Mouse (Mus musculus) liver, embryonic 14.5 days (tissue): ENCODE results near the gene Plin4. TPM values are rescaled to one million over a fixed set of nuclear protein-coding genes. Genes with fewer than 3 reads are reported as not detected.

Experiments used
- ATAC-seq: fragments of 200-750 bp; cut with Nextera tagmentation; 2 replicates; pipeline ENCODE4 v1.8.0; 2017; ENCODE audit warnings: moderate number of reproducible peaks, mild to moderate bottlenecking, moderate library complexity; ENCODE audit not compliant: insufficient read depth
- DNase-seq, 3 experiments: peaks; one replicate each; pipeline ENCODE4 v3.0.0-alpha.2; 2012 to 2013; ENCODE audit warnings: low read depth in 3 of 3, low spot score in 3 of 3
- H3K27ac ChIP-seq: fragments of 300-500 bp; sonication (generic); 2 replicates; pipeline ENCODE4 v1.5.1; 2014; ENCODE audit warnings: moderate library complexity, mild to moderate bottlenecking, control low read depth, inconsistent platforms
- H3K27me3 ChIP-seq: fragments of 300-500 bp; sonication (generic); 2 replicates; pipeline ENCODE4 v1.6.1; 2014; ENCODE audit warnings: mild to moderate bottlenecking, low read length, moderate library complexity; ENCODE audit not compliant: control insufficient read depth, insufficient read depth
- H3K36me3 ChIP-seq: fragments of 300-500 bp; sonication (generic); replicated peaks from 2 replicates; pipeline ENCODE4 v1.6.1; 2014; ENCODE audit warnings: low read depth; ENCODE audit not compliant: control insufficient read depth, insufficient read depth
- H3K4me1 ChIP-seq, 2 experiments: fragments of 200-500 bp in 1 of 2; fragments of 300-500 bp in 1 of 2; sonication (generic) in 1 of 2; replicated peaks; 2 replicates each; pipeline ENCODE4 v1.6.1; 2012 to 2014; ENCODE audit warnings: antibody characterized with exemption in 1 of 2, inconsistent platforms in 1 of 2, low read length in 1 of 2; ENCODE audit not compliant: control insufficient read depth in 2 of 2, insufficient read depth in 2 of 2
- H3K4me2 ChIP-seq: fragments of 300-500 bp; sonication (generic); 2 replicates; pipeline ENCODE4 v1.6.1; 2014; ENCODE audit warnings: low read depth, mild to moderate bottlenecking, control low read depth, moderate library complexity
- H3K4me3 ChIP-seq, 2 experiments: fragments of 200-500 bp in 1 of 2; fragments of 300-500 bp in 1 of 2; sonication (generic) in 1 of 2; 2 replicates each; pipeline ENCODE4 v1.5.1; 2012 to 2014; ENCODE audit warnings: low read depth in 2 of 2, low read length in 2 of 2, mild to moderate bottlenecking in 2 of 2, control low read depth in 1 of 2, inconsistent platforms in 1 of 2, moderate library complexity in 1 of 2; ENCODE audit not compliant: insufficient read depth in 1 of 2
- H3K9ac ChIP-seq: fragments of 300-500 bp; sonication (generic); replicated peaks from 2 replicates; pipeline ENCODE4 v1.6.1; 2014; ENCODE audit warnings: mild to moderate bottlenecking, control low read depth, moderate library complexity
- H3K9me3 ChIP-seq: fragments of 300-500 bp; sonication (generic); 2 replicates; pipeline ENCODE4 v1.6.1; 2016; ENCODE audit warnings: low read length, mixed read lengths; ENCODE audit not compliant: control insufficient read depth
- CTCF ChIP-seq: IDR thresholded peaks from 2 replicates; pipeline ENCODE4 v1.5.1; 2016; ENCODE audit warnings: antibody characterized with exemption, low read depth, control low read depth
- EP300 ChIP-seq: IDR thresholded peaks from 2 replicates; pipeline ENCODE4 v1.6.1; 2016; ENCODE audit warnings: antibody characterized with exemption, low read depth
- WGBS: fragments of 180-500 bp; shearing (Covaris S2); extraction: QIAGEN DNeasy Blood & Tissue Kit; methylation state at CpG from one replicate; pipeline ENCODE4 v1.1.7; 2014; ENCODE audit not compliant: insufficient replicate concordance; 5-methylcytosine and 5-hydroxymethylcytosine counted together
- polyA plus RNA-seq, 2 experiments: library from polyadenylated mRNA; depleted of rRNA in 1 of 2; stranded (reverse) in 1 of 2; unstranded in 1 of 2; fragments of >200 nt; fragmentation: Nextera tagmentation in 1 of 2; extraction: Ambion mirVana in 1 of 2; gene quantifications; 2 replicates each; pipeline versions ENCODE4 v1.2.1 to v1.2.3; 2012 to 2014

The Plin4 gene
- polyA plus RNA-seq, 2 experiments = 0.01 to 0.03 TPM

GRCm38 (mm10) chr17:56051369-56051768 is 58.2 kb downstream of the Plin4 start:
- ATAC-seq = no peak
- H3K27ac ChIP-seq = no peak overlapping the region
- 80% methylated on average over 5 of the region's 5 CpGs for WGBS

More at GRCm38 (mm10) chr17:56051369-56051768, 58.2 kb downstream of the Plin4 start:
- Histone ChIP-seq H3K4me2 (no peak overlapping the region), H3K9ac (no peak overlapping the region), H3K4me3 (no peak overlapping the region), H3K27me3 (no peaks in the 10 kb centered on the region), H3K4me1 (no peaks in the 10 kb centered on the region), H3K36me3 (peaks cover 65% of the 10 kb centered on the region), H3K9me3 (no peaks in the 10 kb centered on the region)
- no peak for DNase-seq
- TF ChIP-seq EP300 = no peak
- TF ChIP-seq CTCF = no peak

Other genes with a start within 250 kb of the Plin4 start
- gene Zfp119a, start 230.9 kb downstream of the Plin4 start, polyA plus RNA-seq (2012; rRNA removed) = 0.40 and 0.71 TPM in 2 replicates
- 2.1 and 2.2 TPM in 2 replicates for gene Zfp119a, start 230.9 kb downstream of the Plin4 start, polyA plus RNA-seq (2014; fragmentation: Nextera tagmentation; extraction: Ambion mirVana)
- 1.6 and 2.6 TPM in 2 replicates for gene Zfp959, start 217.7 kb downstream of the Plin4 start, polyA plus RNA-seq (2012; rRNA removed)
- gene Zfp959, start 217.7 kb downstream of the Plin4 start, polyA plus RNA-seq (2014; fragmentation: Nextera tagmentation; extraction: Ambion mirVana) = 4.1 and 4.7 TPM in 2 replicates
- gene Zfp119b, start 160.3 kb downstream of the Plin4 start, polyA plus RNA-seq (2012; rRNA removed) = 0.44 and 0.76 TPM in 2 replicates
- gene Zfp119b, start 160.3 kb downstream of the Plin4 start, polyA plus RNA-seq (2014; fragmentation: Nextera tagmentation; extraction: Ambion mirVana) = 2.1 and 2.5 TPM in 2 replicates
- gene Ebi3, start 157.2 kb downstream of the Plin4 start, polyA plus RNA-seq (2012; rRNA removed) = 4.1 and 5.5 TPM in 2 replicates
- 3.0 and 4.5 TPM in 2 replicates for gene Ebi3, start 157.2 kb downstream of the Plin4 start, polyA plus RNA-seq (2014; fragmentation: Nextera tagmentation; extraction: Ambion mirVana)
- 3.2 and 5.1 TPM in 2 replicates for gene Yju2, start 150.7 kb downstream of the Plin4 start, polyA plus RNA-seq (2012; rRNA removed)
- 5.2 and 6.4 TPM in 2 replicates for gene Yju2, start 150.7 kb downstream of the Plin4 start, polyA plus RNA-seq (2014; fragmentation: Nextera tagmentation; extraction: Ambion mirVana)
- gene Shd, start 139.3 kb downstream of the Plin4 start, polyA plus RNA-seq (2012; rRNA removed) = 0.31 and 0.83 TPM in 2 replicates
- gene Shd, start 139.3 kb downstream of the Plin4 start, polyA plus RNA-seq (2014; fragmentation: Nextera tagmentation; extraction: Ambion mirVana) = not detected in 2 replicates
- gene Fsd1, start 123.3 kb downstream of the Plin4 start, polyA plus RNA-seq (2012; rRNA removed) = 0.27 and 0.30 TPM in 2 replicates
- gene Fsd1, start 123.3 kb downstream of the Plin4 start, polyA plus RNA-seq (2014; fragmentation: Nextera tagmentation; extraction: Ambion mirVana) = 0.19 and 0.33 TPM in 2 replicates
- gene Stap2, start 104.2 kb downstream of the Plin4 start, polyA plus RNA-seq (2012; rRNA removed) = 1.9 and 2.0 TPM in 2 replicates
- 1.8 and 2.8 TPM in 2 replicates for gene Stap2, start 104.2 kb downstream of the Plin4 start, polyA plus RNA-seq (2014; fragmentation: Nextera tagmentation; extraction: Ambion mirVana)
- 15.7 TPM in 2 replicates for gene Mpnd, start 104.1 kb downstream of the Plin4 start, polyA plus RNA-seq (2012; rRNA removed)
- gene Mpnd, start 104.1 kb downstream of the Plin4 start, polyA plus RNA-seq (2014; fragmentation: Nextera tagmentation; extraction: Ambion mirVana) = 12.9 and 14.8 TPM in 2 replicates
- gene Sh3gl1, start 73.2 kb downstream of the Plin4 start, polyA plus RNA-seq (2012; rRNA removed) = 28.8 and 30.0 TPM in 2 replicates
- 32.5 and 32.9 TPM in 2 replicates for gene Sh3gl1, start 73.2 kb downstream of the Plin4 start, polyA plus RNA-seq (2014; fragmentation: Nextera tagmentation; extraction: Ambion mirVana)
- gene Chaf1a, start 69.4 kb downstream of the Plin4 start, polyA plus RNA-seq (2012; rRNA removed) = 10.8 and 14.6 TPM in 2 replicates
- gene Chaf1a, start 69.4 kb downstream of the Plin4 start, polyA plus RNA-seq (2014; fragmentation: Nextera tagmentation; extraction: Ambion mirVana) = 10.2 and 13.0 TPM in 2 replicates
- gene Ubxn6, start 34.8 kb downstream of the Plin4 start, polyA plus RNA-seq (2012; rRNA removed) = 7.3 TPM in 2 replicates
- gene Ubxn6, start 34.8 kb downstream of the Plin4 start, polyA plus RNA-seq (2014; fragmentation: Nextera tagmentation; extraction: Ambion mirVana) = 10.8 and 12.2 TPM in 2 replicates
- gene Hdgfl2, start 30.2 kb downstream of the Plin4 start, polyA plus RNA-seq (2012; rRNA removed) = 18.2 and 29.5 TPM in 2 replicates
- 26.0 and 36.0 TPM in 2 replicates for gene Hdgfl2, start 30.2 kb downstream of the Plin4 start, polyA plus RNA-seq (2014; fragmentation: Nextera tagmentation; extraction: Ambion mirVana)
- 0.11 and 0.29 TPM in 2 replicates for gene Plin5, start 7.8 kb upstream of the Plin4 start, polyA plus RNA-seq (2012; rRNA removed)
- 0.34 and 0.35 TPM in 2 replicates for gene Plin5, start 7.8 kb upstream of the Plin4 start, polyA plus RNA-seq (2014; fragmentation: Nextera tagmentation; extraction: Ambion mirVana)
- gene Lrg1, start 12.2 kb upstream of the Plin4 start, polyA plus RNA-seq (2012; rRNA removed) = 0.09 and 0.10 TPM in 2 replicates
- gene Lrg1, start 12.2 kb upstream of the Plin4 start, polyA plus RNA-seq (2014; fragmentation: Nextera tagmentation; extraction: Ambion mirVana) = 0.29 and 0.67 TPM in 2 replicates
- 0.92 and 1.1 TPM in 2 replicates for gene Sema6b, start 30.5 kb upstream of the Plin4 start, polyA plus RNA-seq (2012; rRNA removed)
- 0.43 and 0.71 TPM in 2 replicates for gene Sema6b, start 30.5 kb upstream of the Plin4 start, polyA plus RNA-seq (2014; fragmentation: Nextera tagmentation; extraction: Ambion mirVana)
- 1.5 and 1.8 TPM in 2 replicates for gene Tnfaip8l1, start 52.7 kb upstream of the Plin4 start, polyA plus RNA-seq (2012; rRNA removed)
- 2.4 and 2.7 TPM in 2 replicates for gene Tnfaip8l1, start 52.7 kb upstream of the Plin4 start, polyA plus RNA-seq (2014; fragmentation: Nextera tagmentation; extraction: Ambion mirVana)
- gene Mydgf, start 74.1 kb upstream of the Plin4 start, polyA plus RNA-seq (2012; rRNA removed) = 35.9 and 37.3 TPM in 2 replicates
- gene Mydgf, start 74.1 kb upstream of the Plin4 start, polyA plus RNA-seq (2014; fragmentation: Nextera tagmentation; extraction: Ambion mirVana) = 48.8 and 50.3 TPM in 2 replicates
- 14.4 and 16.5 TPM in 2 replicates for gene Dpp9, start 109.1 kb upstream of the Plin4 start, polyA plus RNA-seq (2012; rRNA removed)
- gene Dpp9, start 109.1 kb upstream of the Plin4 start, polyA plus RNA-seq (2014; fragmentation: Nextera tagmentation; extraction: Ambion mirVana) = 11.7 and 16.6 TPM in 2 replicates
- gene Fem1a, start 147.0 kb upstream of the Plin4 start, polyA plus RNA-seq (2012; rRNA removed) = 5.6 and 5.8 TPM in 2 replicates
- 4.9 and 5.8 TPM in 2 replicates for gene Fem1a, start 147.0 kb upstream of the Plin4 start, polyA plus RNA-seq (2014; fragmentation: Nextera tagmentation; extraction: Ambion mirVana)
- gene Ticam1, start 167.0 kb upstream of the Plin4 start, polyA plus RNA-seq (2012; rRNA removed) = 4.9 and 6.8 TPM in 2 replicates
- gene Ticam1, start 167.0 kb upstream of the Plin4 start, polyA plus RNA-seq (2014; fragmentation: Nextera tagmentation; extraction: Ambion mirVana) = 3.4 and 3.8 TPM in 2 replicates
- 7.4 and 9.2 TPM in 2 replicates for gene Plin3, start 183.1 kb upstream of the Plin4 start, polyA plus RNA-seq (2012; rRNA removed)
- gene Plin3, start 183.1 kb upstream of the Plin4 start, polyA plus RNA-seq (2014; fragmentation: Nextera tagmentation; extraction: Ambion mirVana) = 24.2 and 27.2 TPM in 2 replicates
- not detected in 2 replicates for gene Arrdc5, start 190.5 kb upstream of the Plin4 start, polyA plus RNA-seq (2012; rRNA removed)
- not detected in 2 replicates for gene Arrdc5, start 190.5 kb upstream of the Plin4 start, polyA plus RNA-seq (2014; fragmentation: Nextera tagmentation; extraction: Ambion mirVana)
- gene Uhrf1, start 193.5 kb upstream of the Plin4 start, polyA plus RNA-seq (2012; rRNA removed) = 72.6 and 86.2 TPM in 2 replicates
- 76.0 and 90.8 TPM in 2 replicates for gene Uhrf1, start 193.5 kb upstream of the Plin4 start, polyA plus RNA-seq (2014; fragmentation: Nextera tagmentation; extraction: Ambion mirVana)
- gene Kdm4b, start 216.3 kb upstream of the Plin4 start, polyA plus RNA-seq (2012; rRNA removed) = 4.2 and 4.6 TPM in 2 replicates
- 4.5 and 6.3 TPM in 2 replicates for gene Kdm4b, start 216.3 kb upstream of the Plin4 start, polyA plus RNA-seq (2014; fragmentation: Nextera tagmentation; extraction: Ambion mirVana)